Mouse (Mus musculus): Measurements from ENCODE around the gene Vamp1.

DNA sequence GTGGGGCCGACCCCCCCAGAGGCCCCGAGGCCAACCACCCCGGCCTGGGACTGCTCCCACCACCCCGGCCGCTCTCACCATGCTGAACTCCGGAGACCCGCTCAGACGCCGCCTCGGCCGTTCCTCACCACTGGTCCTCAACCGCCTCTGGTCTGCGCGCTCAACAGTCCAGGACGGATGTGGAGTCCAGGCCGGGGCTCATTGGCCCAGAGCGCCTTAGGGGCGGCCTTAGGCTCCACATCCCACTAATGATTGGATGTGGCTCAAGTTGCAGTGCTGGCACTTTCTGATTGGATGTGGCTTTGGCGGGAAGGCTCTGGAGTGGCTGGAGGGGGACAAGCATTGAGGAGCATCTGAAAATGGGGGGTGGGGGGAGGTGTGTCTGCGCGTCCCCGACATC is 70.5 kb downstream of the Vamp1 start, which contains the start of gene Tuba3a:
- TF ChIP-seq CTCF (conservative IDR thresholded peaks at IDR 0.05; ENCODE audit: insufficient read depth, insufficient read length, low read depth, low read length): no peak
- no peak for TF ChIP-seq POLR2A (IDR thresholded peaks at IDR 0.05; ENCODE audit: low read depth, low read length)
